19 mouse cellular contexts compared by ENCODE assay signal in the genomic region with DNA sequence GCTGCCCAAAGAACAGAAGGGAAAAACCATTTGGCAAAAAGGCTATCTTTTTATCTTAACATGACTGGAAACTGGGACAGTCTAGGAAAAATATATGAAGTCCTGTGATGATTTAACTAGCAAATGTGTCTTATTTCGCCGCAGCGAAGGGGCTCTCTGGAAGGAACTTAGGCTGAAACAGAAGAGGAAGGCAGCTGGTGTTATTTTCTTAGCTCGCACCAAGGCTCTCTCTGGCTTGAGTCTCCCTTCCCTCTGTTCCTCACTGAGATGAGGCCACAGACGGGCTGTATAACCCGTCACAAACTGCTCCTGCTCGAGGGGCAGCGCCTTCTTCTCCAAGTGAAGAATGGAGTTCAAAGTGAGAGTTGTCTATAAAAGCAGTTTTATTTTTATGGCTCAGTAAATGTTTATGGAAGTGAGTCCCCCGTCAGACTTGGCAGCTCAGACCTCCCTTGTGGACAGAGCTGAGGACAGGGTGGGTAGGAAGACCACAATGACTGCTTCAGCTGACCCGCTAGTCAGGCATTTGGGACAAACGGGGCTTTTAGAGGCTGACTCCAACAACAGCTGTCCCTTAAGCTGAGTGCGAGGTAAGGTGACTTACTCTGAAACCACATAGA.
"Had no signal": no experiment of that assay in that cellular context is flagged by ENCODE, and none has a peak within 500 bp of the region (broad histone marks: within the 10 kb centered on the region; RNA-seq: fewer than 3 reads in every experiment).

No protein-coding gene starts in this region.

- DNase-seq: kidney, adult 2 months; kidney, postnatal 25 days; left cerebral cortex, postnatal 4 days; liver, postnatal 0 days; retina, postnatal 1 day; right cerebral cortex, postnatal 25 days; spleen, adult 18-20 months; thymus, postnatal 25 days had no signal

- H3K9ac ChIP-seq: limb, embryonic 12.5 days; limb, embryonic 15.5 days; liver, embryonic 14.5 days; liver, postnatal 0 days; midbrain, embryonic 15.5 days; neural tube, embryonic 13.5 days; stomach, embryonic 15.5 days had no signal

- H3K4me3 ChIP-seq: limb, embryonic 12.5 days; limb, embryonic 15.5 days; megakaryocyte, embryonic 14.5 days; midbrain, embryonic 10.5 days; midbrain, embryonic 15.5 days; neural tube, embryonic 13.5 days; stomach, embryonic 15.5 days had no signal

- H3K9me3 ChIP-seq: limb, embryonic 12.5 days; limb, embryonic 15.5 days; megakaryocyte, embryonic 14.5 days; midbrain, embryonic 10.5 days; midbrain, embryonic 15.5 days; neural tube, embryonic 13.5 days; stomach, embryonic 15.5 days had no signal

- H3K4me2 ChIP-seq: limb, embryonic 12.5 days; limb, embryonic 15.5 days; liver, embryonic 11.5 days; midbrain, embryonic 15.5 days; neural tube, embryonic 13.5 days; stomach, embryonic 15.5 days had no signal

- H3K27ac ChIP-seq: kidney, postnatal 0 days; limb, embryonic 12.5 days; limb, embryonic 15.5 days; liver, embryonic 14.5 days; midbrain, embryonic 10.5 days; midbrain, embryonic 15.5 days; neural tube, embryonic 13.5 days; stomach, embryonic 15.5 days had no signal

- H3K27me3 ChIP-seq: megakaryocyte, embryonic 14.5 days; midbrain, embryonic 15.5 days; stomach, embryonic 15.5 days had no signal

- H3K36me3 ChIP-seq: midbrain, embryonic 10.5 days; midbrain, embryonic 15.5 days; stomach, embryonic 15.5 days had no signal

- ATAC-seq: intestine, postnatal 0 days; midbrain, embryonic 15.5 days had no signal

- H3K4me1 ChIP-seq: midbrain, embryonic 10.5 days; stomach, embryonic 15.5 days had no signal
